Mouse (Mus musculus): ENCODE measurements around the gene Psmd13.

Gene Psmd13

DNA sequence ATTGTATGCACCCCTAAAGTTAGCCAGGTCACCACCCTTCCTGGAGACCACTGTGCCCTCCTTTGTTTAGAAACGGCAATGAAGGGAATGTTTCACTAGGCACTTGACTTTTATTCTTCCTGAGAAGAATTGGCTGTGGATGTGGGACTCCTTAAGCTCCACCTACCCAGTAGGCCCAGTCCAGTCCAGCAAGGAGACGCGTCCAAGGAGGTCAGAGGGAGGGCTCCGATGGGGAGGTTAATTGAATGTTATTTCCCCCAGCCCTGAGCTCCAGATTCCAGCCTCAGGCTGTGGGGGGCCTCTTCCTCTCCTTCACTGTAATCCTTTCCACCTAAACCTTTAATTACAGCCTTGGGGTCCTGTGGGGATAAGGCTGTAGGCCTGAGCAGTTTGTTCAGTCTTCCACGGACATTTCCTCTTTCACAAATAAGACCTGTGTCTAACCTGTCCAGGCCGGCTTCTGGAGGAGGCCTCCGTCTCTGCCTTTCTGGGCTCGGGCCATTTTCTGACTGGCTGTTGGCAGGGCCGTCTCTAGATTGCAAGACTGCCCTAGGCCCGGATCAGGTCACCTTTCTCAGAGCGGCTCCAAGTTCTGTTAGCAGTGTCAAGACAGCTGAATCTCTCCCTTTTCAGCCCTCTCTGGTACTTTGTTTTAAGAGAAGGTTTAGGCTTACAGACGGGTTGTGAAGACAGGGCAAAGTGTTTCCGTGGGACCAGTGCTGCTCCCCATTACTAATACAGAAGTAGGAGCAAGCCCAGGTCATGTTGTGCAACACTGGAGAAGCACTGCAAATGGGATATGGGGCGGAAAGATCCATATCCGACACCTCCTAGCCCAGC is 20.5 kb downstream of the Psmd13 start:
- peak in 1 of 2 experiments; percentile 63 for DNase-seq (ENCODE audit: inconsistent age in 2 of 2, low spot score in 1 of 2)

DNA sequence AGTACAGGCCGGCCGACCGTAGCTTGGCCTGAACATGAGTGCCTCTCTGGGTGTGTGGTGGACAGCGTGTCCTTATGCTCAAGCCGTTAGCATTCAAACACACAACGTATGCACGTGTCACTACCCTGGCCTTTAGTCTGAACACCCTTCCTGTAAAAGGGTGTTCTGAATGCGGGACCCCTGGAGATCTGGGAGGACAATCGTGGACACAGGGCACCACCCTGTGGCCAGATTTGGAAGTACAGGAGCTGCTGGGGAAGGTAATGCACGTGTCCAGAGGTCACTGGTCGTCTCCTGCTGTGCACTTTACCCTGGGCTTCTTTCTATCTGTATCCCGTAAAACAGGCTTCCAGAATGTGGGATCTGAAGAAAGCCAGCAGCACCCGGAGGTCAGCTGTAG is 21.4 kb downstream of the Psmd13 start:
- DNase-seq (ENCODE audit: inconsistent age in 2 of 2, low spot score in 1 of 2) = peak; percentile 76 to 93

DNA sequence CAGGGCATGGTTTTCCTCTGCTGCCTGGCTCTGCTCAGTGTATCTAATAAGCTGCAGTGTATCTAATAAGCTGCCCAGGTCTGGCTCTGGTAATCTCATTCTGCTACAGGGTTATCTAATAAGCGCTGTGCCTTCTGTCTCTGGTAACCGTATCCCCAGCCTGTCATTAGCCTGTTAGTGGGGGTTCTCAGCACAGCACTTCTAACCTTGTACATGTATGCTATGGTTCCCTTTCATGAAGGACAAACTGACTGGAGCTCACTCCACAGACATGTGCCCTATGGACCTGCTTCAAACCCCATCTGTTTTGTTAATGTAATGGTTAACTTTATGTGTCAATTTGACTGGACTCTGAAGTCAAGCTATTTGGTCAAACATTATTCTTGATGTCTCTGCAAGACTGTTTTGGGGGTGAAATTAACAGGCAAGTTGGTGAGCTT is 23.9 kb downstream of the Psmd13 start:
- DNase-seq (ENCODE audit: inconsistent age in 2 of 2, low spot score in 1 of 2) = peak in 1 of 2 experiments; percentile 63

DNA sequence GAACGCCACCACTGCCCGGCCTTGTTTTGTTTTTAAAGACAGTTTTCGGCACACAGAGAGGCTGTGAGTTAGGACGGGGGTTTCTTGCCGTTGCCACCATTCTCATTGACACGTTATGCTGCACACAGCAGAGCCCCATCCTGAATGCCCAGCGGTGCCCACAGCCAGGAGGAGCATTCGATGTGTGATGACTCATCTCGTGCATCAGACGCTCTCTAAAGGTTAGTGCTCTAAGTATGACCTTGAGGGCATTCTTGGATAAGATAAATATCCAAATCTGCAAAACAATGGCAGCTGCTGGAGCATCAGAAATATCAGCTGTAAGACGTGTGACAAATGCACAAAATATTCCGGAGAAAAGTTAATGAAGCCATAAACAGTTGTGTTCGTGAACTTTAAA is 25.4 kb downstream of the Psmd13 start:
- DNase-seq (ENCODE audit: inconsistent age in 2 of 2, low spot score in 1 of 2) = peak; percentile 82 to 88

DNA sequence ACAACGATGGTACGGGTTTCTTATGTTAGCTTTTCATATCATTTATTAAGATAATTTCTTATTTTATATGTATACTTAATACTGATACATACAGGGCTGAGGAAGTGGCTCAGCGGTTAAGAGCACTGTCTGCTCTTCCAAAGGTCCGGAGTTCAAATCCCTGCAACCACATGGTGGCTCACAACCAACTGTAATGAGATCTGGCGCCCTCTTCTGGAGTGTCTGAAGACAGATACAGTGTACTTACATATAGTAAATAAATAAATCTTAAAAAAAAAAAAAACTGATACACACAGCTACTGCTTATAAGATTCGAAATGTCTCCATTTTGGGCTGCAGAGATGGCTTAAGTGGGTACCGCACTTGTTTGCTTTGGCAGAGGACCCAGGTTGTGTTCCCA is 25.9 kb downstream of the Psmd13 start:
- DNase-seq (ENCODE audit: inconsistent age in 2 of 2, low spot score in 1 of 2) = peak; percentile 34 to 68

DNA sequence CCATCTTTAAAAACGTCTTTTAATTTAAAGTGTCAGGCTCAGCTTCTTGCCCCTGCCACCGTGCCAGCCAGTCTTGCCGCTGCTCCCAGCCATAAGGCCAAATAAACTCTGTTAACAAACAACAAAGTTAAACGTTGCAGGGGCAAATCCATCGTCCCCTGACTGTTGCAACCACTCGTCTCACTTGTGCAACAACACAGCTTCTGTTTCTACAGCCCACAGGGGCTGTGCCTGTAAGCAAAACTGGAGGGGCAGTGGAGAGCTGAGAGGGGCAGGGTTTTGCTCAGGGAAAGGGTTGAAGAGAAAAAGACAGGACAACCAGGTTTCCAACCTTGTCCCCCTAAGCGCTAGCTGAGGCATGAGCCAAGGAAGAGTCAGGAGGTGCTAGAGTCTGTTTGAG is 26.4 kb downstream of the Psmd13 start:
- peak in 1 of 2 experiments; percentile 69 for DNase-seq (ENCODE audit: inconsistent age in 2 of 2, low spot score in 1 of 2)

DNA sequence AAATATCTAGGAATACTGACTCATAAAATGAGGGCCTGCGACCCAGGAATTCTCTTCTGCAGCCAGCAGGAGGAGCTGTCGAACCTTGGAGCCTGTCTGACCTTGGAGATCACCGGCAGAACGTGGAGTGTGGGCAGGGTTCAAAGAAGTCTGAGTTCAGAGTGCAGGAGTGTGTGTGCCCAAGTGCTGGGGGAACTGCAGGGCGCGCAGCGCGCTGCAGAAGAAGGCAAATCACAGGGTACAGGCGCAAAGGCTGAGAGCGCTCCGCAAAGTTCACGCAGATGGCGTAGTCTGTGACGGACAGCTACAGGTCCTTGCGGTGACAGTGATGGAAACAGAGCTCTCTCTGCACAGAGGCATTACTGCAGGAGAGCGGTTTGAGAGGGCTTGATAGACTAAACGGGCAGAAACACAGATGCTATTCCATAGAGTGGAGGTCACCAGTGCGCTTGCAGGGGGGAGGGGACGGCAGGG is 26.9 kb downstream of the Psmd13 start:
- DNase-seq (ENCODE audit: inconsistent age in 2 of 2, low spot score in 1 of 2) = peak; percentile 90 to 96

DNA sequence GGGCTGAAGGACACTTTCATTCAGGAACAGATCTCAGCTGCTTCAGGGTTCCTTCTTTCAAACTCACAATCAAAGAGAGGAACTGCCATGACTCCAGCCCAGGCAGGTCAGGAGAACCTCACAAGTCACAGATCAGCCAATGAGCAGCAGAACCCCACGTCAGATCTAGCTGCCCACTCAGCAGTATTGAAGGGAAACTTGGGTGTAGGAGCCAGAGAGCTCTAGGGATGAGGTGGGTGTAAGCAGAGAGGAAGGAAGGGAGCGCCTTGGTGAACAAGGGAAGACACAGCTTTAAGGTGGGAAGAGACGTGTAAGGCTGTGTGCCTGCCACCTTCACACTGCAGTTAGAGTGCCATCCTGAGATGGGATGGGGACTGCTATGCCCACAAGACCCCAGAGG is 30.5 kb downstream of the Psmd13 start:
- DNase-seq (ENCODE audit: inconsistent age in 2 of 2, low spot score in 1 of 2) = no peak

DNA sequence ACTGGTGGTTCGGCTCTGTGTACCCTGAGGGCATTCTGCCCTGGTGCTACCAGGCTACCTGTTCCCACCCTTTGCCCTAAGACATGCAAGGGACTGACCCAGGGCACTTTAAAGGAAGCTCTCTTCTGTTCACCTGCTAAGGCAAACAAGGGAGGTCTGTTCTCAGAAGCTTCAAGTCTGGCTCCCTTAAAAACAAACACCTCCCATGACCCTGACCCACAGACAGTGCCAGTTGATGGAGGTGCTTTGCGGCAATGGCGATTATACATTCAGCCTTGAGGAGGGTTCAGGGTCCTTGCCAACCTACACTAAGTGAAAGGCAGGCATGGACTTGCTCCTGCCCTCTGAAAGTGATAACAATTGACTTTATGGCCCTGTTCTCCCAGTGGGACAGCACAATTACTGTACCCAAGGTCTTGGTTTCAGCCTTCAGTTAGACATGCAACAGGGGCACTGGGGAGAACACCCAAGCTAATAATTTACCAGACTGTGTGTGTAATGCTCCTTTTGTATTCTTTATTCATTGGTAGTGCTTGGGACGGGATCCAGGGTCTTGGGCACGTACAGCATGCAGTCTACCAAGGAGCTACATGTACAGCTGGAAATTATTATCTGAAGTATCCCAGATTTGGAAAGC is 31.2 kb downstream of the Psmd13 start:
- DNase-seq (ENCODE audit: inconsistent age in 2 of 2, low spot score in 1 of 2) = no peak

DNA sequence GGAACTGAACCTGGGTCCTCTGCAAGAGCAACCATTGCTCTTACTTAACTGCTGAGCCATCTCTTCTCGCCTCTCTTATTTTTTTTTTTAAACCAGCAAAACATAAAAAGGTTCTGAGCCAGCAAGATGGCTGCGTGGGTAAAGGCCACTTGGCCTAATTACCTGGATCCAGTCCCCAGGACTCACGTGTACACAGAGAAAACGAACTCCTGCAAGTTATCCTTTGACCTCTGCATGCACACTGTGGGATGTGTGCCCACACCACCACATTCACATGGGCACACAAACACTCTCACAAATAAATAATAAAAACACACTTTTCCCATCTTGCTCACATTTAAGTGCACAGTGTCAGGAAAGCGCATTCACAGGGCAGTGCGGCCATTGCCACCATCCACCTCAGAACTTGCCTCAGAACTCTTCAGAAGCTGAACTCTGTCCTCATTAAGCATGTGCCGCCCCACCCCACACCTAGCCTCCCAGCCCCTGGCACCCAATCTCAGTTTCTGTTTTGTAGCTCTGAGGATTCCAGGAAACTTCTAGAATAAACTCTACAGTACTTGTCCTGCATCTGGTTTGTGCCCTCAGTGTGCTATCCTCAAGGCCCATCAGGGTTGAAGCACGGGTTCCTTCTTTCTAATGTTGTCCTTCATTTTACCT is 32.4 kb downstream of the Psmd13 start:
- DNase-seq (ENCODE audit: inconsistent age in 2 of 2, low spot score in 1 of 2) = no peak

DNA sequence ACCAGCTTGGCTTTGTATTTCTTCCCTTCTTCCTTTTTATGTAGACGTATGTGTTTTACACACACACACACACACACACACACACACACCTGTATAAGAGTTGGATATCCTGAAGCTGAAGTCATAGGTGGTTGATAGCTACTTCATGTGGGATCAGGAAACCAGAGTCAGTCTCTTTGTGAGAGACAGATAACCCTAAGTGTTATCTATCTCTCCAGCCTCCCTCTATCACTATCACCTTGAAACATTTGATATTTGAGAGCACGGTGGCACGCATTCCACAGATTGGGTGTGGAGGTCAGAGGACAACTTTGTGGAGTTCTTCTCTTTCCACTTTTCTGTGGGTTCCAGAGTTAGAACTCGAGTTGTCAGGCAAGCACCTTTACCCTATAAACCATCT is 38.1 kb downstream of the Psmd13 start:
- DNase-seq (ENCODE audit: inconsistent age in 2 of 2, low spot score in 1 of 2) = no peak

DNA sequence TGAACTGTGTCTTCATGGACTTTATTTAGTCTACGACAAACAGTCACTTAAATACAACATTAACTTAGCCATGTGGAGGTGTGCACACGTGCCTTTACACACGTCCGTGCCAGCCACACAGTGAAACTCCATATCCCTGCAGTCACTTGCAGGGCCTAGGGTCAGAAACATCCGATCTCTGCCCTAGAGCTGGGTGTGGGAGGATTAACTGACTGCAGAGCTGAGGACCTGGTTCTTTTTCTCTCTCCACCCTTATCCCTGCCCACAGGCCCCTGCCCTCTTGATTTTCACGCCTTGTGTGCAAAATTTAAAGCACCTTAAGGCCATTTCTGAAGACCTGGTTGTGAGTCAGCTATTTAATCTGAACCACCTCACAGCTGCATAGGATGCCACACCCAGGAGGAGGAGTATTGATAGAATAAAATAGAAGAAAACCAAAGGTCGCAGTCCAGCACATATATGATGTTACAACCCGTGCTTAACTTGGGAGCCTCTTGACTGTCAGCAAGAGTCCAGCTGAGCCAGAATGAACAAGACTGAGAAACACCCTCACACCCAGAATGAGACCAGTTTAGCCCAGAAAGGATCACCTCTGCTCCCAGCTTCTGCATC is 38.8 kb downstream of the Psmd13 start, which contains the start of gene Nlrp6:
Nlrp6 (plus strand) TSS at position 485 of the 612 bp plus-strand sequence.
- no peak for DNase-seq (ENCODE audit: inconsistent age in 2 of 2, low spot score in 1 of 2)

DNA sequence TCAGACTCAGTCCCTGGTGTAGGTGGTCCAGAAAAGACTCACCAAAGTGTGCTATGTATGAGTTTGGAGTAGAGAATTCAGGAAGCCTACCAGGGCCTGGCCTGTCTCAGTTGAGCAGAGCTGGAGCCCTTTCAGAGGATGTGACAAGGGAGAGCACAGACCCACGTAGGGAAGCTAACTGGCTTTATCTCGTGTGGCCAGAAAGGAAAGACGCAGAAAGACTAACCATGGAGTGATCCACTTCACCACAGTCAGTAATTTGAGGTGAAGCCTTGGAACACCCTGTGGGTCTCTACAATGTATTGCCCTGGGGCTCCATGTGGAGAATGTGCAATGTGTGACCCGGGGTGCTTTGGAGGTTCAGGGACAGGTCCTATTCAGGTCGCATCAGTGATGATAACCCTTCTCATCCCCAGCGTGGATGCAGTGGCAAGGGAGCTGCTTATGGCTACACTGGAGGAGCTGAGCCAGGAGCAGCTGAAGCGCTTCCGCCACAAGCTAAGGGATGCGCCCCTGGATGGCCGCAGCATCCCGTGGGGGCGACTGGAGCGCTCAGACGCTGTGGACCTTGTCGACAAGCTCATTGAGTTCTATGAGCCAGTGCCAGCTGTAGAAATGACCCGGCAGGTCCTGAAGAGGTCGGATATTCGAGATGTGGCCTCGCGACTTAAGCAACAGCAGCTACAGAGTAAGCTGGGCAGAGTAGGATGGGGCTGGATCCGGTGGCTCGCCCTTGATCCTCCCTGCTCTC is 39.6 kb downstream of the Psmd13 start:
- DNase-seq (ENCODE audit: inconsistent age in 2 of 2, low spot score in 1 of 2) = no peak

DNA sequence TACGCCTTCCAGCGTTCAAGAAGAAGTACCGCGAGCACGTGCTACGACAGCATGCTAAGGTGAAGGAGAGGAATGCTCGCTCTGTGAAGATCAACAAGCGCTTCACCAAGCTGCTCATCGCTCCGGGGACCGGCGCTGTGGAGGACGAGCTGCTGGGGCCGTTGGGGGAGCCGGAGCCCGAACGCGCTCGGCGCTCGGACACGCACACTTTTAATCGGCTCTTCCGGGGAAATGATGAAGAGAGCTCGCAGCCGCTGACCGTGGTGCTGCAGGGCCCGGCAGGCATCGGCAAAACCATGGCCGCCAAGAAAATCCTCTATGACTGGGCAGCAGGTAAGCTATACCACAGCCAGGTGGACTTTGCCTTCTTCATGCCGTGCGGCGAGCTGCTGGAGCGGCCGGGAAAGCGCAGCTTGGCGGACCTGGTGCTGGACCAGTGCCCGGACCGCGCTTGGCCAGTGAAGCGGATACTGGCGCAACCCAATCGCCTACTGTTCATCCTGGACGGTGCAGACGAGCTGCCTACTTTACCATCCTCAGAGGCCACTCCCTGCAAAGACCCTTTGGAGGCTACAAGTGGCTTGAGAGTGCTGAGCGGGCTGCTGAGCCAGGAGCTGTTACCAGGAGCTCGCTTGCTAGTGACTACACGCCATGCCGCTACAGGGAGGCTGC is 40.8 kb downstream of the Psmd13 start:
- DNase-seq (ENCODE audit: inconsistent age in 2 of 2, low spot score in 1 of 2) = peak; percentile 44 to 84

DNA sequence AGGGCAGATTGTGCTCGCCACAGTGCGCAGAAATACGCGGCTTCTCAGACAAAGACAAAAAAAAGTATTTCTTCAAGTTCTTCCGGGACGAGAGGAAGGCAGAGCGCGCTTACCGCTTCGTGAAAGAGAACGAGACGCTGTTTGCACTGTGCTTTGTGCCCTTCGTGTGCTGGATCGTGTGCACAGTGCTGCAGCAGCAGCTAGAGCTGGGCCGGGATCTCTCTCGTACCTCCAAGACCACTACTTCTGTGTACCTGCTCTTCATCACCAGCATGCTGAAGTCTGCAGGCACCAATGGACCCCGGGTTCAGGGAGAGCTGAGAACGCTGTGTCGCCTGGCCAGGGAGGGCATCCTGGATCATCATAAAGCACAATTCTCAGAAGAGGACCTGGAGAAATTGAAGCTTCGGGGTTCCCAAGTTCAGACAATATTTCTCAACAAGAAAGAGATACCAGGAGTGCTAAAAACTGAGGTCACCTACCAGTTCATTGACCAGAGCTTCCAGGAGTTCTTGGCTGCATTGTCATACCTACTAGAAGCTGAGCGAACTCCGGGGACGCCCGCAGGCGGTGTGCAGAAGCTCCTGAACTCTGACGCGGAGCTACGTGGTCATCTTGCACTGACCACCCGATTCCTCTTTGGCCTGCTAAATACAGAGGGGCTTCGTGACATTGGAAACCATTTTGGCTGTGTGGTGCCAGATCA is 41.5 kb downstream of the Psmd13 start:
- DNase-seq (ENCODE audit: inconsistent age in 2 of 2, low spot score in 1 of 2) = no peak

DNA sequence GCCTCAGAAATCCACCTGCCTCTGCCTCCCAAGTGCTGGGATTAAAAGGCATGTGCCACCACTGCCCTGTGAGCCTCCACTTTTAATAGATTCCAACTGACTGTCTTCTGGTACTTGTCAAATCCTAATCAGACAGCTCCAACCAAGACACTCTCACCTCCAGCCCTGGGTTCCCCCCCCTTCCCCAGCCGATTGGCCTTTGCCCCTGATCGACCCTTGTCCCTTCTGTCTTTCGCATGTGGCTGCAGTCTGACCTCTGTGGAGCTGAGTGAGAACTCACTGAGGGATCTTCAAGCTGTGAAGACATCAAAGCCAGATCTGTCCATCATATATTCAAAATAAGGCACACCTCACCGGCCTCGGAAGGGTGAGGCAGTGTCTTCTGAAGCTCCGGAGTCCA is 45.4 kb downstream of the Psmd13 start:
- DNase-seq (ENCODE audit: inconsistent age in 2 of 2, low spot score in 1 of 2) = no peak

DNA sequence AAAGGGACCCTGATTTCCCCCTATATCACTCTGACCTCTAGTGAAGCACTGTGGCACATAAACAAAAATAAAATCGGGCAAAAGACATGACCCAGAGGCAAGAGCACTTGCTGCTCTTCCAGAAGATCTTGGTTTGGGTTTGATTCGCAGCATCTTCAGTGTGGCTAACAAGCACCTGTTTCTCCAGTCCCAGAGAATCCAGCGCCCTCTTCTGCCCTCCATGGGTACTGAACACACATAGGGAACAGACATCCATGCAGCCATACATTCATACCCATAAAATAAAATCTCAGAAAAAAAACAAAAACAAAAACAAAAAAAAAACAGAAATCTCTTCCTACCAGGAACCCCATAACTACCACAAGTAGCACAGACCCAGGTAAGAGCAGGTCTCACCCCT is 56.7 kb downstream of the Psmd13 start:
- peak in 1 of 2 experiments; percentile 39 for DNase-seq (ENCODE audit: inconsistent age in 2 of 2, low spot score in 1 of 2)

DNA sequence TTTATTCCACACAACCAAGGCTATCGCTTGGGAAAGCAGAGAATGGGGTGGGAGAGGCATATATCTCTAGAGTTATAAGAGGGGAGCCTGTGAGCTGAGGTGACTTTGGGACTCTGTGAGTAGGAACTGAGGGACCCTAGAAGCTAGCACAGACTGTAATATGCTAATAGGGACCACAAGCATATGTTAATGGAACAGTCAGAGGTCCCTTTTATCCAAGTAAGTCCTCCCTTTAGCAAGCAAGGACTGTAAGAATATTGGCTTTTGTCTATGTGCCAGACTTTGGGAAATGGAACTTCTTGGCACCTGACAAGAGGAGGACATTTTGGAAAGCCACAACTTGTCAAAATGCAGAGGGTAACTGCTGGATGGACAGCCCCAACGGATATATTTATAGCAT is 57.1 kb downstream of the Psmd13 start:
- DNase-seq (ENCODE audit: inconsistent age in 2 of 2, low spot score in 1 of 2) = no peak

DNA sequence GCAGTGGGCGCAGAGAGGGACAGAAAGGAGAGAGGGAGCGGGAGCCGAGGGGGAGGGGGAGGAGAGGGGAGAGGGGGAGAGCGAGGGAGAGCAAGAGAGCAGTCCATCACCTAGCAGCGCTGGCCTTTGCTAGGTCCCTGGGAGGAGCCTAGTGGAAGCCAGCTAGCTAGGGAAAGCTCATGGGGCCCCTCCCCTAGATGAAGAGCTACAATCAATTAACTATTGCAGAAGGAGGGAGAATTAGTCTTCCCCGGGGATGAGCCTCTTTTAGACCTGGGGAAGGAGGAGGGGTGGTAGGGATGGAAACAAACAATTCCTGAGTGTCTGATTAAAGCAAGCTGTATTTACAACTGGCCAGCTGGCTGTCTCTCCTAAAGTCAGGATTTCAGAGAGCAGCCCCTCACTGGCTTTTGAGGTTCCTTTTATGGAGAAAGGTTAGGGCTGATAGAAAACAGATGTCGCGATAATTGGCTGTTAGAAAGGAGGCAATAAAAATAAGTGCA is 58.0 kb downstream of the Psmd13 start:
- peak; percentile 31 to 57 for DNase-seq (ENCODE audit: inconsistent age in 2 of 2, low spot score in 1 of 2)

Data from adrenal gland, adult (tissue).